Mouse (Mus musculus): ENCODE data around the gene Tpi1.

GRCm38 (mm10) chr6:124813933-124814332, at the start of gene Tpi1:
- TF ChIP-seq CTCF (IDR thresholded peaks at IDR 0.05; ENCODE audit: low read depth): no peak
- no peak for TF ChIP-seq EP300 (IDR thresholded peaks at IDR 0.05; ENCODE audit: low read depth)
